Mouse (Mus musculus): ENCODE data around the gene Coro2b.

Coro2b gene

DNA sequence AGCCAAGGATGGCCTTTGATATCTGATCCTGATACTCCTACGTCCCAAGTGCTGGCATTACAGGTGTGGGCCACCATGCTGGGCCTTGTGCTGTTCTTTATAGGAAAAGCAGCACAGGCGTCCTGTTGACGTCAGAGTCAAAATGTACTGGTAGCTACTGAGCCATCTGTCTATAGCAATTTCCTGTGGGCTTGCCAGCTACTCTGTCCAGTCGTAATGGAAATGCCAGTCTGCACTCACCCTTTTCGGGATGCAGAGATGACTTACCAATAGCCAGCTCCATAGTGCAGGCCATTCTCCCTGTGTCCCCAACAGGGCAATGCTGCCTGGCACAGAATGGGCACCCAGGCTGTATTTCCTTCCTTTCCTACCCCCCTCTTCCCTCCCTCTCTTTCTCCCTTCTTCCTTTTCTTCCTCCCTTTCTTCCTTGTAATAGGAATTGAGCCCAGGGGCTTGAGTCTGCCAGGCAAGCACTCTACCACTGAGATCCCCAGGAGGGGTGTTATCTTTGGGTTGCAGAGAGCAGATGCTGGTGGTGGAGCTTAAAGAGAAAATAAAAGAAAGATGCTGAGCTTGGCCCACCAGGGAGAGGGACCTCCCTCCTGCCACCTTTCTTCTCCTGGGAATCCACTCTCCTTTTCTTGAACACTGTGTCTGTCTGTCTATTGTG is 98.6 kb downstream of the Coro2b start:
- no peak for DNase-seq (ENCODE audit: inconsistent ontology term)

GRCm38 (mm10) chr9:62437446-62437845 is 99.4 kb downstream of the Coro2b start:
- DNase-seq (ENCODE audit: inconsistent ontology term): no peak

GRCm38 (mm10) chr9:62435613-62436318 is 101.1 kb downstream of the Coro2b start:
- peak; percentile 83 for DNase-seq (ENCODE audit: inconsistent ontology term)

GRCm38 (mm10) chr9:62432261-62433060 is 104.4 kb downstream of the Coro2b start:
- no peak for DNase-seq (ENCODE audit: inconsistent ontology term)

DNA sequence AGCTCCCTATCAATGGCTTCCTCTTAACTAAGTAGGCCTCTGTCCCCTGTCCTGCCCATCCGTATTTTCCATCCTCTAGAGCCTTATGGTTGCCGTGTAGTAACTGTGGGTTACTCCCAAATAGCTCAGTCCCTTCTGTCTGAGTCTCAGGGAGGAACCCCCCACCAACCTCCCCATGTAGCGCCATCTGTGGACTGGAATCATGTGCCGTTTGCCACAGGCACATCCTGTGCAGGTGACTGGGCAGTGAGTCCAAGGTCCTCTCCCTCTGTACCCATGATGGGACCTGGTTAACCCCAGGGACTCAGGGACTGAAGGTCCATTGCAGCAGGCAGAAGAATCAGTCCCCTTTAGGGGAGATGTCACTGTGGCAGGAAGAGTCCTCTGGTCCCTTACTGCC is 106.1 kb downstream of the Coro2b start:
- DNase-seq (ENCODE audit: inconsistent ontology term): no peak

DNA sequence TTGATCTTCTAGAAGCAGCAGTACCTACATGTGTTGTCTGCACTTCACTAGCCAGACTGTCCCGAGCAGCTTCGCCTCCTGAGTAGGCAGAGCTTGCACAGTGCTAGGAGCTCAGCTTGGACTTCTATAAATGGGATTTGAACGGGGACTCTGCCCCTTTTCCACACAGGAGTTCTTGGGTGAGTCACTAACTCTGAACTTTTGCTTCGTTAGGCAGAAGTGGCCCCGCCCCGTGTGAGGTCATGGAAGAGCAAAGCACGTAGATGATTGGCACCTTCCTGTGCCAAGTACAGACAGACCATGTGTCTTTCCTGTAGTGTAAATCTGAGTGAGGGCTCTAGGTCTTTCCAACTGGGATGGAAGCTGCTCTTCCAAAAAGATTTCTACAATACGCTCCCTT is 109.8 kb downstream of the Coro2b start:
- peak; percentile 83 for DNase-seq (ENCODE audit: inconsistent ontology term)

DNA sequence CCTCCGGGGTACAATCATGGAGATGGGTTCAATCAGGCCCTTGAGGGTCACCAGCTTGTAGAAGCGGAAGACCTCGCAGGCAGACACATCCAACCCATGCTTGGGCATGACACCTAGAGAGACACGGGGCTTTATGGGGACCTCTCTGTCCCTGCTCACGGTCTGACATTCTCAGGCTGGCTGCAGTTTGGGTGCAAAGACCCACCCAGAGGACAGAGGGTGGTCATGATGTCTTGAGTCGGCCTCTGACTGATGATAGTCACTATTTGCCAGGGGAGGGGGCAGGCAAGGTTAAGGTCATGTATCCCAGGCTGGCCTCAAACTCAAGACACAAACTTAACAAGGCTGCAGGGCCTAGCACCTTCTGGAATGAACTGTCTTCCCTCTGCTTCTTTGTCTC is 110.3 kb downstream of the Coro2b start:
- DNase-seq (ENCODE audit: inconsistent ontology term): no peak

- DNase-seq (ENCODE audit: inconsistent ontology term): no peak
Observed at GRCm38 (mm10) chr9:62426021-62426420, 110.8 kb downstream of the Coro2b start.

DNA sequence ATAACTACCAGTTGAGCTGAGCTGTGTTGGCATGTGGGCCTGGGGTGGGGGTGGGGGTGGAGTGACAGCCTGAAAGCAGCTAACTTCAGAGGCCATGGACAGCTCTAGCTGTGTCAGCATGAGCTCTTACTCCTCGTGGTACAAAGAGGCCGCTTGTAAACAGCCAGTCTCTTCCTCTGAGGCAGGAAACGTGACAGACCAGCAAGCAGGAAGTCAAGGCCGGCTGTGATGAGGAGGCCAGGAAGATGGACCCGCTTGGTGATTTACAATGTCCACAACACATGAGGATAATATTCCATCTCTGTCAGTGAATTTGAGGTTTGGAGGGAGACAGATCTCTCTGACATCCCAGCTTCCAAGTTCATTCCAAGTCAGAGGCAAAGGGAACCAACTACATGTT is 111.6 kb downstream of the Coro2b start:
- no peak for DNase-seq (ENCODE audit: inconsistent ontology term)

GRCm38 (mm10) chr9:62423871-62424270 is 113.0 kb downstream of the Coro2b start:
- no peak for DNase-seq (ENCODE audit: inconsistent ontology term)

DNA sequence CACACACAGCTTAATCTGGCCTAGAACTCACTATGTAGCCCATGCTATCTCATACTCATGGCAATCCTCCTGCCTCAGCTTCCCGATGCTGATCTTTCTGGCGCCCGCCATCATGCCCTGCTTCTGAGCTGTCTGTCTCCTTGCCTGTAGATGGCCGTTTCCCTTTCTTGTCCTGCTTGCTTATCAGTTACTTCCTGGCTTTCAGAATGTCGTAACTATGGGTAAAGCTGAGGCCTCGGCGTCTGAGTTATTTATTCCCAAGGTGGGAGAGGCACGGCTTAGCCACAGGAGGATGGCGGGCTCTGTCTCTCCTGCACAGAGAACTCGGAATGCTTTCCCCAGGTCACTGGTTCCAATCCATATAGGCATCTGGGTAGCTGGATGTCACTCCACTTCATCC is 113.9 kb downstream of the Coro2b start:
- DNase-seq (ENCODE audit: inconsistent ontology term): no peak

- no peak for DNase-seq (ENCODE audit: inconsistent ontology term)
Observed at GRCm38 (mm10) chr9:62421911-62422310, 114.9 kb downstream of the Coro2b start.

DNA sequence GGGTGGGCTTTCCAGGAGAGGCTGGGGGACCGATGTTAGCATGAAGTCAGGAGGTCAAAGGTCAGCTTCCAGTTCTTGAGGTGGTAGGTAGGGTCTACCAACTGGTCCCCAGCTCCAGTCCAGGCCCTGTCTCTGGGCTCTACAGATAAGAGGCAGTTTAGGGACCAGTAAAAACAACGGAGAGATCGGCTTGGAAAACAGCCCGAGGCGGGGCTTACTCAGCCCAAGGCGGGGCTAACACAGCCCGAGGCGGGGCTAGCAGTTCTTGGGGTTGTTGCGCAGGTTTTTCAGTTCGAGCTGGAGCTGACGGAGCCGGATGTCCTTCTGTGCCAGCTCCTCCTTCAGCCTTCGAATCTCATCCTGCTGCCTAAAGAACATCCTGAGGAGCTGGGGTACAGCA is 115.8 kb downstream of the Coro2b start:
- DNase-seq (ENCODE audit: inconsistent ontology term): peak; percentile 24

DNA sequence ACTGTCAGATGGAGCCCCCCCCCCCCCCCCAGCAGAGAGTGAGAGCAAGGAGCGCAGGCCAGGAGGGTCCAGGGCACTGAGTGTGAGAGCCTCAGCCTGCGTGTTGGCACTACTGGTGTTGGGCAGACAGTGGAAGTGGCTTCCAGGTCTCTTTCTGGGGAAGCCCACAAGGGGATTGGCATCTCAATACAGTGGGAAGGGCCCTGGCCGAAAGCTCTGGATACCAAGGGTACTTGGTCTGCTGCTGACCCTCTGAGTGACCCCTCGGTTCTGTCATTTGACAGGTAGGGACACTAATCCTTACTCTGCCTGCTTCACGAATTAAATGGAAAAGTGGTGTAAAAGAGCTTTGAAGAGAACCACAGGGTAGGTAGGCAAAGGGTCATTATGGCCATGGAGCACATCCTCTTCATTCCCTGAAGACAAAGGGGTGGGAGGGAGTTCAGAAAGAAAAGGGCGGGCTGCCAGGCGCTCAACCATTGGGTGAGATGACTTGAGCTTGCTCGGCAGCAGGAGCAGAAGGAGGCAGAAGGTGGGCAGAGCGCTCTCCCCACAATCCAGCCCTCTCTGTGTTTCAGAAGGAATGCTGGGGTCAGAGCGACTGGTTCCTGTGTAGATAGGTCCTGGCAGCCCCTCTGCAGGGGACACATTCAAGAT is 116.5 kb downstream of the Coro2b start:
- peak; percentile 20 for DNase-seq (ENCODE audit: inconsistent ontology term)

- DNase-seq (ENCODE audit: inconsistent ontology term): no peak
Observed at GRCm38 (mm10) chr9:62418742-62419141, 118.1 kb downstream of the Coro2b start.

DNA sequence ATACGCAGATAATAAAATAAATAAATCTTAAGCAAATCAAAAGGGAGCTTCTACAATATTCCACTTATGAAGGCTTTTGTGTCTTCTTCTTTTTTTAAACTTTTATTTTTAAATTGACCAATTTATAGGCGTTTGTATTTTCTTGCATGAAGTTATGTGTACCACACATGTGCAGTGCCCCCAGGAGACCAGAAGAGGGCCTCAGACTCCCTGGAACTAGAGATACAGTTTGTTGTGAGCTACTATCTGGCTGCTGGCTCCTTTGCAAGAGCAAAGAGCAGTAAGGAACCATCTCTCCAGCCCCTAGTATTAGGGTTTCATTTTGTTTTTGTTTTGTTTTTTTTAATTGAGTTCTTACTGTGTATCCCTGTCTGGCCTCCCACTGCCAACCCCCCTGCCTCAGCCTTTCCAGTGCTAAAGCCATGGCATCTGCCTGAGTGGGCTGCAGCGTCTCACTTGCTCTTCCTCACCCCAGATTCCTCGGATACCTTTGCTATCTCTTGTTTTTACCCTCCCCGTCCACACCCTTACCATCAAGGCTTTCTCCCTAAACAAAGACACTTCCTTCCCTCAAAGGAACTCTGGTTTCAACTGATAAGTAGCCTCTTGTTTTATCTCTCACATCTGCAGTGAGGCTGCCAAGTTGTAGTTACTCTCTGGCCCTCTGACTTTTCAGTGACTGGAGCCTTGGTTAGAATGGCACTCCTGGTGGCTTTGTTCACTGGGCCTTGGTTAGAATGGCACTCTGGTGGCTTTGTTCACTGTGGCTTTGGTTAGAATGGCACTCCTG is 129.3 kb downstream of the Coro2b start:
- DNase-seq (ENCODE audit: inconsistent ontology term): no peak

GRCm38 (mm10) chr9:62406423-62407013 is 130.3 kb downstream of the Coro2b start:
- no peak for DNase-seq (ENCODE audit: inconsistent ontology term)

GRCm38 (mm10) chr9:62401589-62401988 is 135.3 kb downstream of the Coro2b start:
- DNase-seq (ENCODE audit: inconsistent ontology term): no peak

DNA sequence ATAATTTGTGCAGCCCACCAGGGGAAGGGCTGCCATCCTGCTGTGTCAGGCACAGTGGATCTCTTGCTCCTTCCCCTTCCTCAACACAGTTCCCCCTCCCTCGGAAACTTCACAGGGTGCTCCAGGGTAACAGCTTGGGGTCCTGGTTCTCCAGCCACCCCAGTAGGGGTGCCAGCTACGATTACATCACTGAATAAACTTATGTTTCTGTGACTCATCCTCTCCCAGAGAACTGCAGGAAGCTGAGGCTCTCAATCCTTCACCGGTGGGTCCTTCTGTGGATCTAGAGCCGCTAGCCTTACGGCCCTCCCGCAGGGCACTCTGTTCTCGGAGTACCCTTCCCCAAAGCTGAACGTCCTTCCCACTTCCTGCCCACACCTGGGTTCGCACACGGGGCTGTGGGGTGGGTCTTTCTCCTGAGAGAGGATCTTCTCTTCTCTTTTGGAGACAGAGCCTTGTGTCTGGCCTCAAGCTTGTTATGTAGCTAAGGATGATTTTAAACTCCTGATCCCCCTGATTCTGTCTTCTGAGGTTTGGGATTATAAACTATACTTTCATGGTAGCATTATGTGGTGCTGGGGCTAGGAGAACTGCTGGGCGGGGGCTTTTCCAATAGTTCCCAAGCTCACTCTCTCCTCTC is 136.2 kb downstream of the Coro2b start:
- no peak for DNase-seq (ENCODE audit: inconsistent ontology term)

DNA sequence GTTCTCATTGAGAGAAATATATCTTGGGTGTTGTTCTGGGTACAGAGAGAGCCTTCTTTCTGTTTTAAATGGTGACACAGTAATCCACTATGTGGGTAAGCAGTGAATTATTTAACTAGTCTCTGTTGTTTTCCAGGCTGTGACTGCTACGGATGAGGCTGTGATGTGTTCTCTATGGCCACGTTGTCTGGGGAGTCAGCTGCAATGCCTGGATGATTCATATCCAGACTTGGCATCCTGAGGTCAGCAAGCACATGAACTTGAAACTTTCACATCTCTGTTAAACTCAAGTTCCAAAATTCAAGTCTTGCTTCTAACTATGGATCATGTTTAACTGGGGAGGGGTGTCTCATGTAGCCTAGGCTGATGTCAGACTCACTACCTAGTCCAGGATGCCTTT is 142.7 kb downstream of the Coro2b start:
- peak; percentile 56 for DNase-seq (ENCODE audit: inconsistent ontology term)

All from Muller cell, postnatal 12 days (primary cell).